Mouse (Mus musculus) lung, adult 2 months (tissue): ENCODE measurements around the gene Lurap1l. TPM values are rescaled to one million over a fixed set of nuclear protein-coding genes. Genes with fewer than 3 reads are reported as not detected.

Source experiments
- DNase-seq: peaks from one replicate; pipeline ENCODE4 v3.0.0; 2022
- H3K4me1 ChIP-seq: fragments of 200-500 bp; 2 replicates; pipeline ENCODE4 v1.6.1; 2011; ENCODE audit warnings: low read length; ENCODE audit not compliant: control insufficient read depth, insufficient read depth
- H3K4me3 ChIP-seq: fragments of 200-500 bp; replicated peaks from 2 replicates; pipeline ENCODE3; 2011; ENCODE audit warnings: low read depth, mild to moderate bottlenecking, control low read depth, low read length; ENCODE audit errors: extremely low read depth
- CTCF ChIP-seq: fragments of 200-500 bp; IDR thresholded peaks from 2 replicates; pipeline ENCODE4 v1.5.1; 2011; ENCODE audit warnings: mild to moderate bottlenecking, low read length, control low read depth; ENCODE audit not compliant: insufficient read depth
- POLR2A ChIP-seq: fragments of 200-500 bp; IDR thresholded peaks from 2 replicates; pipeline ENCODE4 v1.6.1; 2011; ENCODE audit warnings: low read depth, mild to moderate bottlenecking, control low read depth, low read length, borderline replicate concordance; ENCODE audit errors: extremely low read depth
- WGBS: fragments of 180-500 bp; shearing (Covaris S2); methylation state at CpG from one replicate; pipeline ENCODE4 v1.1.7; 2018; 5-methylcytosine and 5-hydroxymethylcytosine counted together
- polyA plus RNA-seq: library from polyadenylated mRNA; depleted of rRNA; stranded (reverse); fragments of >200 nt; gene quantifications from 2 replicates; pipeline ENCODE4 v1.2.3, GENCODE M21; 2012; rRNA removed

Gene Lurap1l
- polyA plus RNA-seq, 1 experiment = 28.3 TPM

DNA sequence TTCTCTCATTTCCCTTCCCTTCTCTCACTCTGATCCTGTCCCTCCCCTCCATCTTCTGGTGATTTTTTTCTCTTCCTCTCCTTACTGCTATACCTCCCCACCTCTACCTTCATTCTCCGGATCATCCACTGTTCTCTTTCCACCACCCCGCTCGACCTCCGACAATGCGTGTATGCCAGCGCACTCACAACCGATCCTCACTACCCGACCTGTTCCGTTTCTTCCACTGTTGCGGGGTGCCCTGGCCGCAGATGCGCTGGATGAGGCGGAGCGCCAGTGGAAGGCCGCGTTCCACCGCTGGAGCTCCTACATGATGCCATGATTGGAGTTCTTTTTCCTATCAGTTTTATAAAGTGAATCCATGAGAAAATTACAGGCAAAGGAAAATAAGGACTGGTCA is 57.1 kb downstream of the Lurap1l start:
- 96% methylated on average over 17 of the region's 17 CpGs for WGBS
- no peak for DNase-seq
- TF ChIP-seq POLR2A = no peak
- no peak overlapping the region for H3K4me3 ChIP-seq
- H3K4me1 ChIP-seq = peaks cover 6% of the 10 kb centered on the region

DNA sequence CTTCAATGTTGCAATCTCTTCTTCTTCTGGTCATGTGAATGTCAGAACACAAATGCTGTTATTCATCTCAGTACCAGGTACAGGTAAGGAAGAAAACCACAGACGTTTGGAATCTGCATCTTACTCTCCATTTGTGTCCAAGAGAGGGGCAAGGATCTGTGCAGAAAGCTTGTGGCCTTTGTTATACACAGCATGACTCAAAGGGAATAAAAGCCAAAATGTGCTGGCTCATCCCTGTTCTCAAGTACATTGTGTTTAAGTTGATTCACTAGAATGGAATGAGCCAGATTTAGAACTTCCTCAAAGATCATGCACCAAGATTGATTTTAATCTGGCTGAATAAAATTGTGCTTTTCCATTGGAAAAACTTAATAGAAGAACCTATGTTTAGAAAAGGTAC is 61.4 kb downstream of the Lurap1l start:
- no peak overlapping the region for H3K4me3 ChIP-seq
- peaks cover 6% of the 10 kb centered on the region for H3K4me1 ChIP-seq
- no peak for DNase-seq
- TF ChIP-seq CTCF (no peak), POLR2A (no peak)
- WGBS = 28% methylated on average over 1 of the region's 1 CpGs

GRCm38 (mm10) chr4:80973896-80974295 is 63.5 kb downstream of the Lurap1l start:
- Histone ChIP-seq H3K4me3 (no peak overlapping the region), H3K4me1 (peaks cover 6% of the 10 kb centered on the region)
- DNase-seq = no peak
- TF ChIP-seq CTCF = no peak
- no peak for TF ChIP-seq POLR2A

DNA sequence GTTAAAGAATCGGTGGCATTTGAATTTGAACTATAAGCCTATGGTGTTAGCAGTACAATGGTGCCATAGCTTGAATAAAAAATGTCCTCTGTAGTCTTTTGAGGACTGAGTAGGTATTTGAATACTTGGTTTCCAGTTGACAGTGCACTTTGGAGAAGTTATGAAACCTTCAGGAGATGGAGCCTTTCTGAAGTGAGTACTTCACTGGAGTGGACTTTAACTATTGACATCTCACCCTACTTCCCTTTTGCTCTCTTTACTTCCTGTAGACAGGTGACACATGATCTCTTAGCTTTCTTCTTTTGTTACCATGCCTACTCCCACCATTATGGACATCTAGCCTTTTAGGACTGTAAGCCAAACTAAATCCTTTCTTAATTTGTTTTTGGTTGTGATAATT is 80.4 kb downstream of the Lurap1l start:
- DNase-seq = no peak
- no peak overlapping the region for H3K4me3 ChIP-seq
- H3K4me1 ChIP-seq = no peaks in the 10 kb centered on the region; the same call in 1 of the 2 replicates
- TF ChIP-seq POLR2A (no peak), CTCF (no peak)
- 70% methylated on average over 1 of the region's 1 CpGs for WGBS

- 61% methylated on average over 2 of the region's 2 CpGs for WGBS
- TF ChIP-seq CTCF (no peak), POLR2A (no peak)
- no peak overlapping the region for H3K4me3 ChIP-seq
- no peaks in the 10 kb centered on the region; the same call in 1 of the 2 replicates for H3K4me1 ChIP-seq
- DNase-seq = no peak
Observed at GRCm38 (mm10) chr4:81003528-81003927, 93.1 kb downstream of the Lurap1l start.

Other genes starting within 250 kb of the Lurap1l start
- gene Tyrp1, start 76.5 kb upstream of the Lurap1l start, polyA plus RNA-seq = not detected in 2 replicates